Mouse (Mus musculus) lung, adult 2 months (tissue): ENCODE data around the gene Dop1b.

ENCODE experiments used
- CTCF ChIP-seq: fragments of 200-500 bp; IDR thresholded peaks from 2 replicates; pipeline ENCODE4 v1.5.1; 2011; ENCODE audit warnings: mild to moderate bottlenecking, low read length, control low read depth; ENCODE audit not compliant: insufficient read depth
- POLR2A ChIP-seq: fragments of 200-500 bp; IDR thresholded peaks from 2 replicates; pipeline ENCODE4 v1.6.1; 2011; ENCODE audit warnings: low read depth, mild to moderate bottlenecking, control low read depth, low read length, borderline replicate concordance; ENCODE audit errors: extremely low read depth

DNA sequence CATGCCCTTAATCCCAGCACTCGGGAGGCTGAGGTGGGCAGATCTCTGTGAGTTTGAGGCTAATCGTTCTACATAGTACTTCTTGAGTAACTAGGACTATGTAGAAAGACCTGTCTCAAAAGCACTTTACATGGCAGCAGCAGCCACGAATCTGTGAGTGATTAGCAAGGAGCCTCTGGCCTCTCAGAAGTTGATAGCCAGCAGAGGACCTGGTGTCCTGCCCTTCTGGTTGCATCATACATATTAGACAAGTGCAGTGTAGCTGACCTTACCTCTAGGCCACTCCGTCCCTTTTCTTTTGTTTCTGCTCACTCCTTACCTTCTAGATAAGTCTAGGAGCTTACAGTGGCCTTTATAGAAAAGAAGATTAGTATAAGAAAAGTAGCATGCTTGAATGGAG lies 148.3 kb downstream of the Dop1b start:
- TF ChIP-seq CTCF (no peak), POLR2A (no peak)
